ENCODE assay signal across 26 mouse cellular contexts in genomic region chr1:13863712-13864111, GRCm38 (mm10).
"Had no signal": no experiment of that assay in that cellular context is flagged by ENCODE, and none has a peak within 500 bp of the region (broad histone marks: within the 10 kb centered on the region; RNA-seq: fewer than 3 reads in every experiment).

No protein-coding gene starts in this region.

- H3K4me2 ChIP-seq: heart, embryonic 11.5 days; heart, embryonic 13.5 days; heart, embryonic 15.5 days; hindbrain, embryonic 13.5 days; hindbrain, embryonic 15.5 days; limb, embryonic 12.5 days; liver, embryonic 11.5 days; liver, embryonic 13.5 days; liver, embryonic 15.5 days had no signal

- ATAC-seq: hindbrain, postnatal 0 days; intestine, embryonic 16.5 days; liver, postnatal 0 days had no signal

- H3K27ac ChIP-seq: gastrocnemius, adult 2 months; heart, adult 2 months; heart, embryonic 13.5 days; heart, embryonic 15.5 days; hindbrain, embryonic 13.5 days; hindbrain, embryonic 15.5 days; hindbrain, postnatal 0 days; limb, embryonic 12.5 days; liver, embryonic 13.5 days; liver, embryonic 15.5 days had no signal

- H3K4me1 ChIP-seq: heart, embryonic 13.5 days; heart, embryonic 15.5 days; hindbrain, embryonic 15.5 days; liver, embryonic 13.5 days; liver, embryonic 15.5 days had no signal

- H3K9ac ChIP-seq: heart, embryonic 13.5 days; heart, embryonic 15.5 days; hindbrain, embryonic 13.5 days; hindbrain, embryonic 15.5 days; limb, embryonic 12.5 days; liver, embryonic 13.5 days; liver, embryonic 15.5 days; liver, postnatal 0 days had no signal

- DNase-seq: gastrocnemius, adult 2 months; gastrocnemius, postnatal 10 days; gastrocnemius, postnatal 25 days; heart, adult 11 months; heart, adult 2 months; heart, postnatal 14 days; heart, postnatal 36 days; kidney, adult 11 months; kidney, adult 8-10 months; kidney, postnatal 36 days; layer of hippocampus, adult 9-11 months; layer of hippocampus, postnatal 36 days; left cerebral cortex, postnatal 4 days; liver; liver, embryonic 13.5 days; liver, postnatal 0 days had no signal

- H3K27me3 ChIP-seq: heart, embryonic 13.5 days; heart, embryonic 15.5 days; hindbrain, embryonic 15.5 days; limb, embryonic 12.5 days; liver, embryonic 13.5 days; liver, embryonic 15.5 days had no signal

- H3K36me3 ChIP-seq: heart, embryonic 13.5 days; heart, embryonic 15.5 days; hindbrain, embryonic 13.5 days; hindbrain, embryonic 15.5 days; limb, embryonic 12.5 days; liver, embryonic 13.5 days; liver, embryonic 15.5 days had no signal

- H3K4me3 ChIP-seq: gastrocnemius, adult 2 months; heart, adult 2 months; heart, embryonic 13.5 days; heart, embryonic 15.5 days; hindbrain, embryonic 13.5 days; hindbrain, embryonic 15.5 days; limb, embryonic 12.5 days; liver, embryonic 13.5 days; liver, embryonic 15.5 days had no signal

- H3K9me3 ChIP-seq: heart, embryonic 13.5 days; heart, embryonic 15.5 days; hindbrain, embryonic 13.5 days; hindbrain, embryonic 15.5 days; limb, embryonic 12.5 days; liver, embryonic 13.5 days; liver, embryonic 15.5 days had no signal
